Mouse (Mus musculus) ES-E14 (cell line): ENCODE data around the gene Pgp.

Experiments
- CHD2 ChIP-seq: IDR thresholded peaks from 2 replicates; pipeline ENCODE4 v1.6.1; 2014; ENCODE audit warnings: mild to moderate bottlenecking, low read depth, low read length, inconsistent platforms
- ZNF384 ChIP-seq: IDR thresholded peaks from 2 replicates; pipeline ENCODE4 v1.6.1; 2012; ENCODE audit warnings: low read depth, low read length, inconsistent platforms

- TF ChIP-seq ZNF384, result no peak
- TF ChIP-seq CHD2, result no peak
Observed at GRCm38 (mm10) chr17:24441148-24441547, 29.0 kb upstream of the Pgp start.
